In the genomic region with DNA sequence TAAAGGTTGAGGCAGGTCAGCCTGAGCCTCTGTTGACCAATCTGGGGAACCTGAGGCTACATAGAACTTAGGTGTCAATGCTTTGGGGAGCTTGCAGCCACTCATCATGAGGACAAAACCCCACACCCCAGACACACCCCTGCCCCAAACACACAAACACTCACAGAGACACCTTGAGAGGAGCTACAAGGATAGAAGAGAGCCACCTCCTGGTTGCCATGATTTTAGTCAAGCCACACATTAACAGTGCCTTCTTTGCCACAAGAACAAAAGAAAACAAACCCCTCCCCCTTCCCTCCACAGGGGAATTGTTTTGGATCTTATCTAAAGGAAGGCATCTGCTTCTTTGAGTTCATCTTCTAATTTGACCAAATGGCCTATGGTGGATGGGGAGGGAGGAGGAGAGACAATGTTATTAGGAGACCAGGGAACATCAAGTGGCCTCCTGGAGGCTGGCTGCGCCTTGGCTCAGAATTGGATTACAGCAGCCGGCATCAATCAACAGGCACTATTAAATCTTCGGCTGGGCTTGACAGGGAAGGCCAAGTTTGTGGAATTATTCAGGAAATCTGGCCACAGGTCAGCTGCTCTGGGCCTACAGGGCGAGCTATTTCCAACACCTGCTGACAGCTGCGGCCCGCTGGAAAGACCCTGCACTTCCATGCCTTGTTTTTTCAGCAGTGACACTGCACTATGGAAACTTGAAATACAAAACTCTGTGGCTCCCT, we compare ENCODE assay signal across 8 mouse cellular contexts. TPM values are rescaled to one million over a fixed set of nuclear protein-coding genes. Genes with fewer than 3 reads are reported as not detected.
DNase-seq lines count a peak whose midpoint lies in the region; ATAC-seq lines count a peak whose summit lies in the region.
"Had no signal": no experiment of that assay in that cellular context is flagged by ENCODE, and none has a peak within 500 bp of the region (broad histone marks: within the 10 kb centered on the region; RNA-seq: fewer than 3 reads in every experiment).

No protein-coding gene starts in this region.

- 0 out of 2 replicates have a peak, but pooled peaks have one; percentile 26 for ATAC-seq in heart, embryonic 16.5 days (replicated peaks; ENCODE audit: extremely low read depth, insufficient read depth, low FRiP score)
- peak; percentile 53; the same call in 1 of the 2 replicates for ATAC-seq in stomach, embryonic 16.5 days (ENCODE audit: insufficient read depth, low FRiP score)

- peaks cover 24% of the 10 kb centered on the region for H3K4me1 ChIP-seq in brown adipose tissue, adult 24 weeks (ENCODE audit: control insufficient read depth, insufficient read depth, insufficient read length, low read length)
- H3K4me1 ChIP-seq in heart, embryonic 16.5 days (ENCODE audit: control insufficient read depth, insufficient read depth, low read length), result peaks cover 44% of the 10 kb centered on the region
- peaks cover 40% of the 10 kb centered on the region for H3K4me1 ChIP-seq in limb, embryonic 10.5 days
- H3K4me1 ChIP-seq in stomach, embryonic 16.5 days (ENCODE audit: control insufficient read depth, insufficient read depth, low read length), result peaks cover 19% of the 10 kb centered on the region

- peak overlapping the region; percentile 30; the same call in 1 of the 2 replicates for H3K27ac ChIP-seq in brown adipose tissue, adult 24 weeks (replicated peaks; ENCODE audit: low read depth, low read length)
- peak overlapping the region; percentile 80 for H3K27ac ChIP-seq in heart, embryonic 16.5 days (ENCODE audit: low read length)
- H3K27ac ChIP-seq in limb, embryonic 10.5 days, result peak overlapping the region; percentile 64; the same call in 1 of the 2 replicates
- peak overlapping the region; percentile 59 for H3K27ac ChIP-seq in stomach, embryonic 16.5 days (ENCODE audit: low read length)

- H3K9ac ChIP-seq in heart, embryonic 16.5 days (ENCODE audit: low read length), result no peak overlapping the region; the same call in 1 of the 2 replicates
- H3K9ac ChIP-seq in stomach, embryonic 16.5 days (ENCODE audit: low read length), result no peak overlapping the region

- H3K4me2 ChIP-seq in heart, embryonic 16.5 days (ENCODE audit: low read depth, low read length), result peak overlapping the region; percentile 22; the same call in 1 of the 2 replicates
- H3K4me2 ChIP-seq in stomach, embryonic 16.5 days (ENCODE audit: low read depth, low read length), result no peak overlapping the region

- H3K9me3 ChIP-seq in heart, embryonic 16.5 days (replicated peaks; ENCODE audit: control insufficient read depth, low read length), result no peaks in the 10 kb centered on the region
- H3K9me3 ChIP-seq in limb, embryonic 10.5 days (replicated peaks), result no peaks in the 10 kb centered on the region
- H3K9me3 ChIP-seq in stomach, embryonic 16.5 days (replicated peaks; ENCODE audit: control insufficient read depth, low read length), result no peaks in the 10 kb centered on the region
- H3K9me3 ChIP-seq: megakaryocyte, embryonic 14.5 days had no signal

- DNase-seq in ZHBTc4 (ENCODE audit: low read depth, low spot score), result peak; percentile 18
- peak; percentile 72 for DNase-seq in limb, embryonic 10.5 days (ENCODE audit: low spot score)
- no peak for DNase-seq in ovary, adult 18-20 months (ENCODE audit: low spot score)
- DNase-seq in ovary, postnatal 10 days (ENCODE audit: low spot score), result no peak

- H3K4me3 ChIP-seq in brown adipose tissue, adult 24 weeks (ENCODE audit: insufficient read depth, low read depth, low read length), result no peak overlapping the region
- H3K4me3 ChIP-seq in heart, embryonic 16.5 days (ENCODE audit: low read length), result no peak overlapping the region
- no peak overlapping the region for H3K4me3 ChIP-seq in limb, embryonic 10.5 days
- H3K4me3 ChIP-seq in stomach, embryonic 16.5 days (replicated peaks; ENCODE audit: low read length), result no peak overlapping the region
- H3K4me3 ChIP-seq: megakaryocyte, embryonic 14.5 days had no signal

- WGBS in heart, embryonic 16.5 days, result 11% methylated on average over 6 of the region's 6 CpGs
- 13% methylated on average over 6 of the region's 6 CpGs for WGBS in limb, embryonic 10.5 days
- WGBS in stomach, embryonic 16.5 days, result 11% methylated on average over 6 of the region's 6 CpGs

- no peaks in the 10 kb centered on the region for H3K36me3 ChIP-seq in heart, embryonic 16.5 days (ENCODE audit: control insufficient read depth, insufficient read depth)
- H3K36me3 ChIP-seq in limb, embryonic 10.5 days, result no peaks in the 10 kb centered on the region
- no peaks in the 10 kb centered on the region for H3K36me3 ChIP-seq in stomach, embryonic 16.5 days (ENCODE audit: control insufficient read depth, insufficient read depth, low read length)

- no peaks in the 10 kb centered on the region for H3K27me3 ChIP-seq in heart, embryonic 16.5 days (ENCODE audit: control insufficient read depth, insufficient read depth, low read length)
- no peaks in the 10 kb centered on the region; the same call in 1 of the 2 replicates for H3K27me3 ChIP-seq in limb, embryonic 10.5 days (ENCODE audit: low read depth, poor library complexity, severe bottlenecking)
- H3K27me3 ChIP-seq in stomach, embryonic 16.5 days (ENCODE audit: control insufficient read depth, insufficient read depth, low read length), result no peaks in the 10 kb centered on the region

RNA-seq across cellular contexts. Expression of a gene that starts 26.5 kb away (rescaled TPM):
- not detected in 2 replicates for polyA plus RNA-seq in brown adipose tissue, adult 24 weeks (2012; ENCODE audit: insufficient read depth, insufficient read length, missing spikeins)
- 16.3 and 18.8 TPM in 2 replicates for polyA plus RNA-seq in heart, embryonic 16.5 days (2015; fragmentation: Nextera tagmentation; extraction: Ambion mirVana)
- polyA plus RNA-seq in limb, embryonic 10.5 days (2016; fragmentation: Nextera tagmentation; extraction: Ambion mirVana), result 0.13 and 0.20 TPM in 2 replicates
- polyA plus RNA-seq in stomach, embryonic 16.5 days (2015; fragmentation: Nextera tagmentation; extraction: Ambion mirVana), result 0.81 and 2.1 TPM in 2 replicates

Comparison
In these comparisons a context has a peak if more than half of its experiments do, and no peak if none do; other contexts are left out.
1. DNase-seq: peak in ZHBTc4 (single experiment) and limb, embryonic 10.5 days (single experiment); none in ovary, adult 18-20 months (single experiment) and ovary, postnatal 10 days (single experiment).
2. H3K27ac ChIP-seq: peak in every context shown above with its lines; median percentile 80 in heart, embryonic 16.5 days; 64 in limb, embryonic 10.5 days; 59 in stomach, embryonic 16.5 days; 30 in brown adipose tissue, adult 24 weeks.